Mouse (Mus musculus) liver, adult 2 months (tissue): ENCODE results near the gene Trappc2l. TPM values are rescaled to one million over a fixed set of nuclear protein-coding genes. Genes with fewer than 3 reads are reported as not detected.

Experiments
- DNase-seq: peaks from one replicate; pipeline ENCODE4 v3.0.0-alpha.2; 2011; ENCODE audit warnings: low read depth, low spot score; ENCODE audit errors: extremely low read depth
- H3K27ac ChIP-seq: fragments of 200-500 bp; replicated peaks from 2 replicates; pipeline ENCODE4 v1.5.1; 2012; ENCODE audit warnings: low read depth, mild to moderate bottlenecking, control low read depth, inconsistent platforms, low read length; ENCODE audit not compliant: insufficient read depth
- H3K27me3 ChIP-seq: fragments of 200-500 bp; 2 replicates; pipeline ENCODE4 v1.6.1; 2012; ENCODE audit warnings: mild to moderate bottlenecking, moderate library complexity, low read length, inconsistent platforms; ENCODE audit not compliant: control insufficient read depth, insufficient read depth
- H3K36me3 ChIP-seq: fragments of 200-500 bp; 2 replicates; pipeline ENCODE4 v1.6.1; 2012; ENCODE audit warnings: low read length, inconsistent platforms; ENCODE audit not compliant: control insufficient read depth, insufficient read depth
- H3K4me1 ChIP-seq: fragments of 200-500 bp; 2 replicates; pipeline ENCODE4 v1.6.1; 2011; ENCODE audit warnings: low read length; ENCODE audit not compliant: control insufficient read depth, insufficient read depth
- H3K4me3 ChIP-seq: fragments of 200-500 bp; 2 replicates; pipeline ENCODE4 v1.5.1; 2011; ENCODE audit warnings: low read depth, mild to moderate bottlenecking, control low read depth, low read length, moderate library complexity; ENCODE audit not compliant: insufficient read depth
- H3K79me2 ChIP-seq: fragments of 200-500 bp; 2 replicates; pipeline ENCODE4 v1.6.1; 2012; ENCODE audit warnings: inconsistent platforms, mild to moderate bottlenecking, low read length, moderate library complexity; ENCODE audit not compliant: control insufficient read depth, insufficient read depth
- H3K9ac ChIP-seq: fragments of 200-500 bp; 2 replicates; pipeline ENCODE4 v1.6.1; 2012; ENCODE audit warnings: low read depth, mild to moderate bottlenecking, control low read depth, inconsistent platforms, low read length
- CTCF ChIP-seq: fragments of 200-500 bp; IDR thresholded peaks from 2 replicates; pipeline ENCODE4 v1.5.1; 2011; ENCODE audit warnings: low read depth, low read length, control low read depth
- POLR2A ChIP-seq: fragments of 200-500 bp; IDR thresholded peaks from 2 replicates; pipeline ENCODE4 v1.6.1; 2011; ENCODE audit warnings: low read length, control low read depth; ENCODE audit not compliant: insufficient read depth; ENCODE audit errors: extremely low read depth
- whole genome bisulfite sequencing: fragments of 180-500 bp; shearing (Covaris S2); methylation state at CpG from one replicate; pipeline ENCODE4 v1.1.7; 2018; 5-methylcytosine and 5-hydroxymethylcytosine counted together
- polyA plus RNA-seq: library from polyadenylated mRNA; depleted of rRNA; stranded (reverse); fragments of >200 nt; gene quantifications from 2 replicates; pipeline ENCODE4 v1.2.3, GENCODE M21; 2012
- total RNA-seq: library from RNA; depleted of rRNA; stranded (reverse); fragments of >200 nt; gene quantifications from 2 replicates; pipeline ENCODE4 v1.2.3, GENCODE M21; 2014

Trappc2l gene
- total and polyA plus RNA-seq, 2 experiments = 7.4 to 74.7 TPM

DNA sequence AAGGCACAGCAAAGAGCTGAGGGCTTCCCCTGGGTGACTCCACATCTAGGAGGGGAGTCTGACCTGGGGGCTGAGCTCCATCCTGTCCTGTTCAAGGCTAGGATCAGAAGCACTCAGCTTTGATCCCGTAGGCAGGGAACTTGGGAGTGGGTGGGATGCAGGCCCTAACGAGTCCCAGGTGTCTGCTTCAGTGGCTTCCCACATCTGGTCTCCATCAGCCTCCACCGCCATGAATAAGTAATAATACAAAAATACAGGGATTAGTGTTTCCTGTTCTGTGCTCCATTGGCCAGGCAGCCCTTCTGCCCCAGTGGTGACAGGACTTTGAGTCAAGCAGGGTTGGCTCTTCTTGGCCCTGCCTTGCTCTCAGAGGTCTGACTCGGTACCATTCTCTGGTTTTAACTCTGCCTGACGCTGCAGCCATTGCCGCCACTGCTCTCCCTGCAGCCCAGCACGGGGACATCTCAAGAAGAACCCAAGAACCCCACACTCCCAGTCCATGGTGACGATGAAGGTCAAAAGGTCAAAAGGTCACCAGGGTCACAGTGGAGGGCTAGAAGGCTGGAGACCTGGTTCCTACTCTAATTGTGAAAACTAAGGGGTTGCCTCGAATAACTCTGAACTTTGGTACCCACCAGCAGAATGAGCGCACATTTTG, 46.8 kb downstream of the Trappc2l start:
- H3K4me1 ChIP-seq = 0 out of 2 replicates have a peak, but pooled peaks cover 2% of the 10 kb centered on the region
- DNase-seq = no peak
- no peaks in the 10 kb centered on the region for H3K27me3 ChIP-seq
- H3K27ac ChIP-seq = no peak overlapping the region
- TF ChIP-seq POLR2A (no peak), CTCF (no peak)
- H3K79me2 ChIP-seq = no peaks in the 10 kb centered on the region
- no peak overlapping the region for H3K9ac ChIP-seq
- no peaks in the 10 kb centered on the region for H3K36me3 ChIP-seq
- no peak overlapping the region for H3K4me3 ChIP-seq
- WGBS = 85% methylated on average over 10 of the region's 10 CpGs

DNA sequence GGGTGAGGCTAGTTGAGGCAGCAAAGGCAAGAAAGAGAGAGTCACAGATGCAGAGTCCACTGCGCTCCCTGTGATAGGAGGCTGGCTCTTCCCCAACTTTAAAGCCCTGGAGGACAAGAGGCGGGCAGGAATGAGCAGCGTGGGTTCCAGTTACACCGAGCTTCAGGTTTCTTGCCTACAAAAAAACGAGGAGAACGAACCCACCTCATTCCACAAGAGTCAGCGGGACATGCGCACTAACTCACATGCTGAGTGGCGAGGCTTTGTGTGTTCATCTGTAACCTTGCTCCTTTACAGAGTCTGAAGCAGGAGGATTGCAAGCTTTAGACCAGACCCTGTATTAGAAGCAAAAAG, 47.3 kb downstream of the Trappc2l start:
- no peak overlapping the region for H3K9ac ChIP-seq
- no peak overlapping the region for H3K27ac ChIP-seq
- no peak for DNase-seq
- 0 out of 2 replicates have a peak, but pooled peaks cover 2% of the 10 kb centered on the region for H3K4me1 ChIP-seq
- no peak for TF ChIP-seq POLR2A
- TF ChIP-seq CTCF = no peak
- no peaks in the 10 kb centered on the region for H3K36me3 ChIP-seq
- H3K4me3 ChIP-seq = no peak overlapping the region
- WGBS = 88% methylated on average over 9 of the region's 9 CpGs
- H3K79me2 ChIP-seq = no peaks in the 10 kb centered on the region
- no peaks in the 10 kb centered on the region for H3K27me3 ChIP-seq

DNA sequence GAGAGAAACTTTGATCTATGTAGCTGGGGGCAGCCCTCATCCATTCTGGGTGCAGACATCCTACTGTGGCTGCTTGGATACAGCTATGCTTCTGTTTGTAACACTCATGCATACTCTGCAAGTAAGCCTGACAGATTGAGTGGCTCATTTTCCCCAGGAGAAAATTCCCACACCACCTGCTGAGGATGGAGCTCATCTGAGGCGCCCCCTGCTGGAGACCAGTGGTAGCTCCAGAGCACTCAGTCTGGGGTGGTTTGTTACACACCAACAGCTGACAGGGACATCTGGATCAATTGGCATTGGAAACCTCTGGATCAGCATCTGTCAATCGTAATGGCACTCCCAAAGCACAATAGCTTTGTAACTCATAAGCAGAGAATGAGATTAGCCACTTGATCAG, 48.6 kb downstream of the Trappc2l start:
- 65% methylated on average over 2 of the region's 2 CpGs for WGBS
- H3K27ac ChIP-seq = no peak overlapping the region
- no peaks in the 10 kb centered on the region for H3K79me2 ChIP-seq
- no peaks in the 10 kb centered on the region for H3K27me3 ChIP-seq
- H3K4me3 ChIP-seq = no peak overlapping the region
- TF ChIP-seq POLR2A (no peak), CTCF (peak; percentile 82)
- DNase-seq = no peak
- no peaks in the 10 kb centered on the region for H3K36me3 ChIP-seq
- no peak overlapping the region for H3K9ac ChIP-seq
- 0 out of 2 replicates have a peak, but pooled peaks cover 2% of the 10 kb centered on the region for H3K4me1 ChIP-seq

DNA sequence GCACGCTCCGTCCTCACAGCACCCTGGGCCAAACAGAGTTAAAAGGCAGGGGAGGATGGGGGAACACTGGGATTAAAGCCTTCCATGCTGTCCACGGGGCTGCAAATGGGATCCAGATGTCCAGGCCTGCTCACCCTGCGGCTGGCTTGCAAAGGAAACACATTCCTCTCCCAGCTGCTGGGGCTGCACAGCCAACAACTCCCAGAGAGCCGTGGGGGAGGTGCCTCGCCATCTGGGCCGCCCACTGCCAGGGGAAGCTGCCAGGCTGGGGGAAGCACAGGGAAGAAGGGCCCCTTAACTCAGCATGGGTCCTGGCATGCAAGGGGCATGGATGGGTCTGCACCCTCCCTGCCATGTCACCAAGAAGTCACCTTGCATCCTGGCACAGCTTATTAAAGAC, 49.7 kb downstream of the Trappc2l start:
- Histone ChIP-seq H3K4me1 (0 out of 2 replicates have a peak, but pooled peaks cover 2% of the 10 kb centered on the region), H3K9ac (no peak overlapping the region), H3K79me2 (no peaks in the 10 kb centered on the region), H3K27ac (no peak overlapping the region), H3K27me3 (no peaks in the 10 kb centered on the region), H3K36me3 (no peaks in the 10 kb centered on the region), H3K4me3 (no peak overlapping the region)
- DNase-seq = no peak
- WGBS = 69% methylated on average over 7 of the region's 7 CpGs
- TF ChIP-seq CTCF = no peak
- no peak for TF ChIP-seq POLR2A

DNA sequence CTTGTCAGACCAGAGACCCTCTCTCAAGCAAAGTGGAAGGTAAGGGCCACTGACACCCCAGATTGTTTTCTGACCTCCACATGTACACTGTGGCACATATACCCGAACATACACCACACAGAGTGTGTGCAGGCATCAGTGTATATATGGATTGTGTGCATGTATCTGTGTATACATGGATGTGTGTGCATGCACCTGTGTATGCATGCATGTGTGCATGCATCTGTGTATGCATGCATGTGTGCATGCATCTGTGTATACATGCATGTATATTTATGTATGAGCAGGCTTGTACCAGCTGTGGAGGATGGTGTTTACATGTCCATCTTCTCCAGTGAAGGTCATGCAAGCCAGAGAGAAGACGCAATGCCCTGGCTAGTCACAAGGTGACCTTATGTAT, 50.5 kb downstream of the Trappc2l start:
- no peak for DNase-seq
- no peaks in the 10 kb centered on the region for H3K4me1 ChIP-seq
- no peaks in the 10 kb centered on the region for H3K36me3 ChIP-seq
- TF ChIP-seq CTCF (no peak), POLR2A (no peak)
- H3K4me3 ChIP-seq = no peak overlapping the region
- H3K9ac ChIP-seq = no peak overlapping the region
- H3K79me2 ChIP-seq = no peaks in the 10 kb centered on the region
- 75% methylated on average over 2 of the region's 2 CpGs for WGBS
- H3K27me3 ChIP-seq = no peaks in the 10 kb centered on the region
- H3K27ac ChIP-seq = no peak overlapping the region

DNA sequence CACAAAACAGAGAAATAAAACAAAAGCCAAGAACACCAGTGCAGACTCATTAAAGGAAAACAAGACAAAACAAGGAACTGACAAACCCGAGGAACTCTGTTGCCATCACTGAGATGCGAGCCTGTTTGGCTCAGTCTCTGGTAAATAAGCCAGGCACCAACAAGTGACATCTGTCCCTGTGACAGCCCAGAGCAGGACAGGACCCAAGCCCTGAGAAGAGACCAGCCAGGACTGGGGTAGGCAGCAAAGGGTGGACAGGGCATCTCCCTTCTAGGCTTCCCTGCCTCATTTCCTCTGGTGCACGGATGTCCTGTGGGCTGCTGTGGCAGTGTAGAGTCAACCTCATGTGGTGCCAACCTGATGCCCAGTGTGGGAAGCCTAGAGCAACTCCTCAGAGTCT, 51.7 kb downstream of the Trappc2l start:
- TF ChIP-seq CTCF = no peak
- no peak for TF ChIP-seq POLR2A
- no peak for DNase-seq
- Histone ChIP-seq H3K79me2 (no peaks in the 10 kb centered on the region), H3K27ac (no peak overlapping the region), H3K4me3 (no peak overlapping the region), H3K4me1 (no peaks in the 10 kb centered on the region), H3K27me3 (no peaks in the 10 kb centered on the region), H3K9ac (no peak overlapping the region), H3K36me3 (no peaks in the 10 kb centered on the region)
- WGBS = 69% methylated on average over 3 of the region's 3 CpGs
